Mouse (Mus musculus) c-Kit-negative CD71-positive TER-119-positive erythroid progenitor cells, embryonic 14.5 days (primary cell): ENCODE measurements around the gene Arhgef28.
"Not testable (repeated sequence)": the region's sequence is repeated elsewhere in the genome, so short reads cannot be mapped to it uniquely, and the experiment has no call there.

ENCODE experiments used
- DNase-seq: peaks from one replicate; pipeline ENCODE4 v3.0.0-alpha.2; 2013; ENCODE audit warnings: low read depth, low spot score

Arhgef28 gene

DNA sequence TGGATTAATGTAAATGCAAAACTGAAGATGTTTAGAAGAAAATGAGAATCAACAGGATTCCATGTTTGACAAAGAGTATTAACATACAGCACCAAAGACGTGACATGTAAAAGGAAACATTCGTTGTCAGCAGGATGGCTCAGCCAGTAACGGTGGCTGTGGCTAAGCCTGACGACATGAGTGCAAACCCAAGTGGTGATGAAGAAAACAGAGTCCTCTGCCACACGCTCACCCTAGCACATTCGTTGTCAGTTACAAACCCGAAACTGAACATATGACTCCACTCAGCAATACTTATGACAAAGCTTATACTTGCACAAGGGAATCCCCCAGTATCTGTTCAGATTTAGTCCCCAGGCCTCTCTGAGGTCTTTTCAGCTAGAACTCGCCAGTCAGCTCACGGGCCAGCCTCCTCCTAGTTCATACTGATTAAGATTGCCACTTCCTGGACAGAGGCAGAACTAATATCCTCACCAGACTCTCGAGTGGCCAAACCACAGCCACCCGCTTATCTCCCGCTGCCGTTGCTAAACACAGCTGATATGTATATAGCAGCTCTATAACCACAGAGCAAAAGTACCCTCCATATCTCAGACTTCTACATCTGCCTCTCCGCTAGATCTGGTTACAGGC lies 82.0 kb downstream of the Arhgef28 start:
- no peak for DNase-seq

DNA sequence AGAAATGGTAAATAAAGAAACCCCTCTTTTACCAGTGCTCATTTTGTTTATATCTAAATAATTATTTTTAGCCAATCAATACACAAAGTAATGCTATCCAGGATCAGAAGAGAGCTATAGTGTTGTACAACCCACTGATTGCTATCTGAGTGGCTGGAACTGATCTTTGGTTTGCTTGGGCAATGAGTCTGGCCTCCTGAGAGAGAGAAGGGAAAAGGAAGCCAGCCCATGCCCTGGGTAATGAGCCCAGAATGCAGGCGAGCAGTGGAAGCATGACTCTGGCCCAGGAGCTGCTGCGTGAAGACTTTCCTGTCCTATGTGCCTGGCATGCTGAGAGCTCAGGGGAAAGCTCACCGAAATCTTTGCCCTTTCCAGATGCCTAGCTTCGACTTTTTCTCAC lies 83.5 kb downstream of the Arhgef28 start:
- no peak for DNase-seq

DNA sequence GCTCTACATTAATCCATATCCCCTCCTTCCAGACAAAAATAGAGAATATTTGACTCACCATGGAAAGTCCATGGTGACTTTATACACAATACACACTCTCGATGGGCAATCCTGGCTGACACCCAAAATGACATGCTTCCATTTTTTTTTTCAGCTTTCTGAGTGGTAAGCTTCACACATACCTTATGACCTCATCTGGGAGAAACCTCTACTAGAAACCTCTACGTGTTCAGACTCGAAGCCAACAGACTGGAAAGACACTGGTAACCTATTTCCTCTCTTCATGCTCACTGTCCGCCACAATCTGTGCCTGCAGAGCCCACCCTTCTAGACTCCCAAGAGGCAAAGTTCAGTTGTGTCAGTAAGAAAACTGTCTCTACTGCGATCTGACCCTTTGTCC lies 84.2 kb downstream of the Arhgef28 start:
- DNase-seq: no peak

DNA sequence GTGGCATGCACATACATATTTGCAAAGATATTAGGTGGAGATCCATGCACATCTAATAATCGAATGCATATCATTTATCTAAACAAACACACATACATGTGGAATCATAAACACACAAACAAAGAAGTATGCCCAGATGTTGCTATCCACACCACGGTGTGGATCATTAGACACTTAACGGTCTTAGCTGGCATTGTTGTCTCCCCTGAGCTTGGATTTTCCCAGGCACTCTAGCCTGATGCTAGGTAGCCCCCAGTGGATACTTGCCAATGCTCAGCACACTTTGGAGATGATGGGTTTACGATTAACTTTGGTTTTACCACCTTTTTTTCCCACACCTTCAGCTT lies 85.1 kb downstream of the Arhgef28 start:
- DNase-seq: no peak

DNA sequence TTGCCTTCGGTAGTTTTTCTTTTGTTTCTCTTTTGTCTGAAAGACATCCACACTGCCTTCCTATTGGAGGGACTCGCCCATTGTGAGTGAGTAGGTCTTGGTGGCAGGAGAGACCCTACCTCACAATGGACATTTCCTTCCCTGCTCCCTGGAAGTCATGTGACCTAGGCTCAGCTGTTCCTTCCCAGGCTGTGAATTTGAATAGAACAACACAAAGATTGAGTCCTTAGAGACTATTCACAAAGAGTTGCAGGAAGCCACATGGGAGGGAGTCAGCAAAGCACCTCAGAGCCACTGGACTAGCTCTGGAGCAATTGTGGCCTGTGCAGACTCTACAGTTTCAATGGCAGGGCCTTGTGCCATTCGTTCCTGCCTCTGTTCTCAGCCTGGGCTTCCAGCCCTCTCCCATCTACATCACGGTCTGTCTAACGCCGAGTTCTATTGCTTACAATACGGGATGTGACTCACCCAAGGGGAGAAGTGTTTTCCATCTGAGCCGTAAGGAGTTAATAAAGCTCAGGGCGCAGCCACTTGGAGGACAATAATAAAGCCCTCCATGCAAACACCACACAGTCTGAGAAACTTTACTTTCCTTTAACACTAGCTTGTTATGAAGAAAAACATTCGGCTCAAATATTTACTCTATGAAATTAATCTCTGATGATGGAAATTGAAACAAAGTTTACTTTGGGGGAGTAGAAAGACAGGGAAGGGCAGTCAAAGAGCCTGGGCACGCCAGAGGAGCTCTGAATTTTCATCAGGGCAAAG lies 85.7 kb downstream of the Arhgef28 start:
- DNase-seq: no peak

DNA sequence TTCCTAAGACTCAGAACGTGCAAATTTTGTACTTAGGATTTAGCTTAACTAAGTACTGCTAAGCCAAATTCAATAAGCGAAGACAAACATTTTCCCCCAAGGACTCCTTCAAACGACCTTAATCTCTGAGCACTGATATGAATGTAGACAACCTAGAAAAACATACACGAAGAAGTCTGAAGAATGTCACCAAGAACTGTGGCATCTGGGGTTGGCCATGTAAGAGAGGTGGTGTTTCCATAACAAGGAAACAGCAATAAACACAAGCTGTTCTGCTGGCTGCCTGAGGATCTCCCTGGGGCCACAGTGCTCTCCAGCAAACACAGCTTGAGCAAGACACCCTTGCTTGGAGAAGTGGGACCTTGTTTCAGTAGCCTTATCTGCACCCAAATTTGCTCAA lies 87.9 kb downstream of the Arhgef28 start:
- no peak for DNase-seq

DNA sequence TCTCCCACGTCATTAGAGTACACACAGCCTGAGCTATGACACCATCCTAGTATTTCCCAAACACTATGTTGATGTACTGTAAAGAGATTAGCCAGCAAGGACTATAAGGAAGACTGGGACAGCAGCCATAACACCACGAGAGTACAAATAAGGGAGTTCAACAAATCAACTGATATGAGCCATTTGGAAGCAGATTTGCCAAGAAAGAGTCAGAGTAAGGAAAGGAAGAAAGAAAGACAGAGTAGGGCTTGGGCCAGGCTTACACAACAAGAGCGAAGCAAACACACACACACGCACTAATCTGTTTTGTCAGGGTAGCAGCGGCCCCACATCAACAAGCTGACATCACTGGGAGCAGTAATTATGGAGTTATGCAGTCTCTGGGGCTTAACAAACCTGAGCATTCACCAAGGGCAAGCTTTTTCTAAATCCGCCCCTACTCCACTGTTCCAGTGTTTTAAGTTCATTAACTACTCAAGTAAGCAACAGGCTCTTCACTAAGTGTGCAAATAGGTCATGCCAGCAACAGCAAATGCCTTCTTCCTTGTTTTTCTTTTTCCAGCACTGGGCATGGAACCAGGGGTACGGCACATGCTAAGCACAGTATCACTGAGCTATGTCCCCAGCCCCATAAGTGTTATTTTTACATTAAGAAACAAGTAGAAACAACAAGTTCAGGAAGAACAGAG lies 88.5 kb downstream of the Arhgef28 start:
- DNase-seq: no peak

DNA sequence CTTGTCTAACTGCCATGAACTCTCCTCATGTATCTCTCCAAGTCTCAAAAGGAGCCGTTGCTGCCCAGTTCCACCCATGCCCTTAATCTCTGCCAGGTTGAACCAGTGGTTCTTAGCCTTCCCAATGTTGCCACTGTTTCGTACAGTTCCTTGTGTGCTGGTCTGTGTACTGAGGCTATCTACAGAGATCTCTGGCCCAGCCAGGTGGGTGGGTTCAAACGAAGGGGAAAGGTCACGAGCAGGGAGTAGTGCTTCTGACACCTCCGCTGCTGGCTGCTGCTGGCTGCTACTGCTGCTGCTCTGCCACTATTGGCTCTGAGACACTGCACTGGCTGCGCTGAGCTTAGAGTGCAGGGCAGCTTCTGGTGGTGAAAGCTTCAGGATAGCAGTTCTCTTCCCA lies 90.6 kb downstream of the Arhgef28 start:
- DNase-seq: no peak

DNA sequence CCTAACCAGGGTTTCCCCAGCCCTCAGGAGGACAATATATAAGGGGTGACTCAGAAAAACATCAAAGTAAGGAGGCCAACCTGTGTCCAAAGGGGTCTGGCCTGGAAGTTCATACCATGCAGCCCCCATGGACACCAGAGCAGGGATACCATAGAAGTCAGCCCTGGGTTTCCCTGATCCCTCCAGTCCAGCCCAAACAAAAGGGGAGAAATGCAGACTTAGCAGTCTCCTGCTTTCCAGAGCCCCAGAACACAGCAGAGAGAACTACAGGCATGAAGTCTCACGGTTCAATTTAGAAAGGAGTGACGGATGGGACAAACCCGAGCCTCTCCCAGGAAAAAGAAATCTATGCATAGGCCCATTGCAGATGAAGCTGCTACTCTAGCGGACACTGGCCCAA lies 91.2 kb downstream of the Arhgef28 start:
- no peak for DNase-seq

DNA sequence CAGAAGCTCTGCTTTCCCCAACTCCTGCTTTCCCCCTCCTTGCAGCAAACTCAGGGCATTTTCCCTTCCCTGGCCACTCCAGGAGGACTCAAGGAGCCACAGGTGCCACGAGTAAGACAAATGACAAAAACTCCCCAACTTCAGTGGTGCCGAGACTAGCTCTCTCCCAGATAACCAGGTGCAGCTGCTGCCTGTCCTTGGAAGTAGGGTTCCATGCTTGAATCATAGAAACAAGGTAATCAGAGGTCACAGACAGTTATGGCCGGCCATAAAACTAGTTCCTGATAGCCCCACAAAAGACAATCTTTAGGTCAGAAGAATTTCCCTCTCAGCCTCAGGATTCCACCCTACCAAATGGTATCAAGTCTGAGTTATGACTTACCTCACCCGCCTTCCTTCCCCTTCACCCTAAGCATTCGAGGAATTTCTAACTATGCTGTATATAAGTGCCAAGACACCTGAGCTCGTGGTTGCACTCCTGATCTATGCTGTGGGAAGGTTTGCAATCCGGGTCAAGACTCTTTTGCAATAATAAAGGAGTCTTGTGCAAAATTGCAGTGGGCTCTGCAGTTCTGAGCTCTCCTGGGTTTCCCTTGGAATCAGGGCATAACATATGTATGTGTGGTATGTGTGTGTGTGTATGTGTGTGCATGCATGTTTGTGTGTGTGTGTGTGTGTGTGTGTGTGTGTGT lies 93.3 kb downstream of the Arhgef28 start:
- no peak for DNase-seq

DNA sequence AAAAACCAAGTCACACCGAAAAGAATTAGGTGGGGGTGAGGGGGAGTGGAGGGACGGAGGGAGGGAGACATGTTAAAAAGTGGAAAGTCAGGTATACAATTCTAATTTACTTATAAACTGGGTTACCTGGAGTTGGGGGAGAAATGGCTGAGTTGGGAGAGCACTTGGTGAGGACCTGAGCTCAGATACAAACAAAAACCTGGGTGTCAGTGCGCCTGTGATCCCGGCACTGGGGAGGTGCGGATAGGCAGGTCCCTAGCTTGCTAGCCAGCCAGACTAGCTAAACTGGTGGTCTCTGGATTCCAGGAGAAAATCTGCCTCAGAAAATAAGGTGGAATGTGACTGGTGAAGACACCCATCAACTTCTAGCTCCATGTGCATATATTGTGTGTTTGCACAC lies 94.7 kb downstream of the Arhgef28 start:
- no peak for DNase-seq

DNA sequence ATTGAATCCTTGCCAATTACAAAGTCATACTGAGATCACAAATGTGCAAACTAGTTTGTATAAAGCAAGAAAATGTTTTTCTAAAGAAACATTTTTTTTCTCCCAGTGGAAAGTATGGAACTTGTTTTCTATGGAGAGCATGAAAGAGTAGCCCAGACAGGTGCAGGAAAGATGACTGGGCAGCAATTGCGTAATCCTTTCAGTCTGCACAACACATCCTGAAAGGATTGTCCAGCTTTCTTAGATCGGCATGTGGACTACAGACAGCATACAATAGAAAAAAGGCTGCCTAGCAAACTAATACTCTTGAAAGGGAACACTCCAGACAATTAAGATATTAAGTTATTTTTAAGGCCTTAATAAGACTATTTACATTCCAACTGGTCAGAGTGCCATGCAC lies 95.2 kb downstream of the Arhgef28 start:
- no peak for DNase-seq

DNA sequence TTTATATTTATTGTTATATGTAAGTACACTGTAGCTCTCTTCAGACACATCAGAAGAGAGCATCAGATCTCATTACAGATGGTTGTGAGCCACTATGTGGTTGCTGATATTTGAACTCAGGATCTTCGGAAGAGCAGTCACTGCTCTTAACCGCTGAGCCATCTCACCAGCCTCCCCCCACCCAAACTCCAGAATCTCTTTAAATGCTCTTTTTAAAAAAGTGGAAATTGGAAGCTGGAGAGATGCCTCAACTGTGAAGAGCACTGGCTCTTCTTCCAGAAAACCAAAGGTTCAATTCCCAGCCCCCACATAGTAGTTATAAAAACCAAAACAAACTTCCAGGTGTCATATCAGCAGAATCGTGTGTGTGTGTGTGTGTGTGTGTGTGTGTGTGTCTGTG lies 97.8 kb downstream of the Arhgef28 start:
- not testable (repeated sequence) for DNase-seq

DNA sequence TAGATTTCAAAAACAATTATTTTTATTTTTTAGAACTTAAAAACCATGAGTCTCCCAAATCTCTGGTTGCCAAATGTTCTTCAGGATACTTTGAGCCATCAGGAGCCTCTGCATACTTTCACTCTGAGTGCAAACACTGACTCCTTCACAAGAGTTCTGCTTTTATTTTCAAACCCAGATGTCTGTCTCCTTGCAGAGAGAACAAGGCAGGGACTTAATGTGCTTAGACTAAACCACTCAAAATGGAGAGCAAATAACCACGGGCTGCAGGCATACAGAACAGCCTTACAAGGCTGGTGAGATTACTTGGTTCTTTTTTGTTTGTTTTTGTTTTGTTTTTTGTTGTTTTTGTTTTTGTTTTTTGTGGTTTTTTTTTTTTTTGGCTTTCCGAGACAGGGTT lies 98.6 kb downstream of the Arhgef28 start:
- DNase-seq: no peak

DNA sequence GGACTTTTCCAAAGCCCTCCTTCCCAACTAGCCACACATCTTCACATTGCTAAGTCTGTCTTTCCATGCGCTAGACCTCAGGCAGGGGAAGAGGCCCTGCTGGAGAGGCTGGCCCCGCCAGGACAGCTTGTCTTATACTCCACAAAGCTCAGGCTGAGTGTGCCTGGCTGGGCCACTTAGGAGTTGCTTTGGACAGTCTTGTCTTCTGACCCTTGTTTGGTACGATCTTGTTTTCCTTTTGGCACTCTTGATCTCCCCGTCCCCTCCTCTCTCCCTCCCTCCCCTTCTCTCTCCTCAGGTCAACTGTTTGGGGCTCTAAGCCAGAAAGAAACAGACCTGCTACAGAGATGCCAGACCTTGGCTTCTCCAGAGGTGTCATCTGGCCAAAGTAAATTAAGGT lies 110.3 kb downstream of the Arhgef28 start:
- no peak for DNase-seq

DNA sequence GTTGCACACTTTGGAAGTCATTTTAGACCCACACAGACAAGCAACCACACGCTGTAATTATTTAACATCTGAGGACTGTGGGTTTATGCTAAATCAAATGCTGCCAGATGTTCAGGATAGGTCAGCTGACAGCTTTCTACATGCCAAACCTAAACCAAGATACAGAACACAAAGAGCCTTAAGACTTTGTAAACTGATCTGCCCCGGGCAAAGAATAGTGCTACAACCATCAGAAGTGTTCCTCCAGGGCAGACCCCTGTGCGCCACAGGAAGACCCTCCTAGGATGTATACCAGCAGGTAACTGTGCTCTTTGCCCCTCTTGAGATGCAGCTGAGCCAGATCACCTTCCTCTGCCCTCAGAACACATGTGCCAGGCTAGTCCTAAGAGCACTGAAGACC lies 111.9 kb downstream of the Arhgef28 start:
- DNase-seq: no peak

DNA sequence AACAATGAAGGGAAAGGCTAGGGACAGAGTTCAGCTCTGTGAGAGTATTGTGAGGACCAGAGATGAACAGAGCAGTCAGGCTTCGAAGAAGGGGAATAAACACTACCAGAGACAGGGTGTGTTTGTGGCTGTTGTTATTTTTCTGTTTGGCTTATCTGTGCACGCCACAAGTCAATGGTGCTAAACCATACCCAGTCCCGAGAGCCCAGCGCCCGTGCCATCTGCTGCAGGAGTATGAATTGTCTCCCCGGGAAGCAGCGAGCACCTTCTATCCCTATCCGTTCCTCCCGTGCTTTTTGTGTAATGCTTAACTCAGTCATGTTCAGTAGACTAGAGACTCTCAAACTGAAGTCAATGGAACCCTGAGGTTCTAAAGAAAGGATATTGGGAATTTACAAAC lies 112.8 kb downstream of the Arhgef28 start:
- no peak for DNase-seq

DNA sequence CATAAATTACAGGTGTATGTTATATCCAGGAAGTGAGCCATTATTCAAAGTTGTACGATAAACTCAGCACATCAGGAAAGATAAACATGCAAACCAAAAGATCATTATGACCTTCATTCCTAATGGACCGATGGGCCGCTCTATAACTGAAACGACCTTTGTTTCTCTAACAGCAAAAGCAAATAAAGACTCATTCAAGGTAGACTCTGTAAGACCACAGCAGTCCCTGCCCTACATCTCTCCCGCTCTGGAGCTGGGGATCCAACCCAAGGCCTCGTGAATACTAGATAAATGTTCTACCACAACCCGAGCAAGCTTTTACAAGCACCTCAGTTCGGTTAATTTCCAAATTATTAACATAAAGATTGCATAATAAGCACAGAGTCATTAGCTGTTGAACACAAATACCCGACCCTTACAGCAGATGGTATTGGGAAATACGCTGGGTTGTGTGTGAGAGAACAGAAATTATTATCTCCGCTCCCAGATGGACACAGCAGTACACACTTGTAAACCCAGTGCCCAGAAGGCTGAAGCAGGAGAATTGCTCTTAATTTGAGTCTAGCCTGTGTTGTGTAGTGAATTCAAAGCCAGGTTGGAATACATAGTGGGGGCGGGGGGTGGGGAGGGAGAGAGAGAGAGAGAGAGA lies 113.8 kb downstream of the Arhgef28 start:
- no peak for DNase-seq

DNA sequence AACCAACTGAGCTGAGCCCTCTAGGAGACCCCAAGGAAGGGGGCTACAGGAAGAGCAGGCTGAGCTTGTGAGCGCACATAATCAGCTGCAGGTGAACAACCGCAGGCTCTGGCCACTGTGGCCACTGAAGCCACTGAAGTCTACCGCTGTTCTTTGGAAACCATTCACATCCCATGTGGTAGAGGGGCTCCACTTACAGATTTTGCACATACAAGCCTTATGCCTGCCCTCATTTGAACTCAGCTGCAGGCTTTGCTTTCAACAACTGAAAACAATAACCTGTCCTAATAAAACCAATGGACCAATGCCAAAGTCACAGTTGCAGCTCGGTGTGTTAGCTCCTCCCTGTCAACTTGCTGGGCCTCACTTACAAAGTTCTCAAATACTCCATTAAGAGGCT lies 126.6 kb downstream of the Arhgef28 start:
- DNase-seq: no peak

DNA sequence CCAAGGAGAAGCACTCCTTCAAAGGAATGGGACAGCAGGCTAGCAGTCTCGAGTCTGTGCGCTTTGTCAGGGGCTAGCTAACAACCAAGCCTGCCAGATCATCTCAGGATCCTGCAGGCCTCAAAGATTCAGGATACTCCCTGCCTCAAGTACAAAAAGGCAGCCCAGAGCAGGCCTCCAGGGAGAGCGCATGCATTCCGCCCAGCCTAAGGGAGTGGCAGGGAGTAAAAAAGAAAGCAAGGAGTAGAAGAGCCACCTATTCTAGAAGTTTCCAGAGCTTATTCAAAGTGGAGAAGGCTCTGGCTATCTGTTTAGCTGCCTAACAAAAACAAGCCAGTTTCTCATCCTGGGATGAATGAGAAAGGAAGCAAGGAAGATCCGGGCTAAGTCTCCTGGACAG lies 128.0 kb downstream of the Arhgef28 start:
- DNase-seq: no peak

DNA sequence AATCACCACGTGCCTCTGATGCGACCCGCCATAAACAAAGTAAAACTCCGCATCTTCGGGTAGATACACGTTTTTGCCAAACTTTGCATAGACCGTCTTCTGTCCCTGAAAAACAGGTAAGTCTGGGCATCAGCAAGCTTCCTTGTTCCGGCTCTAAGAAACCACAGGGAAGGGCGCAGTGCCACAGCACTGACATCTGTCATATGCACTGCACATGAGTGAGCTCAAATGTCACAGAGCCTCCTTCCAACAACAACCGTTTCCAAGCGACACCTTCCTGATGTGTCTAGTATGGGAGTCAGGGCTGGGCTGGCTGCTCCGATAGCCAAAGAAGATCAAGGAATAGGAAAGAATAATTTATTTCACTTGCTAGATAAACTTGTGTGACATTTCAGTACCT lies 129.0 kb downstream of the Arhgef28 start:
- no peak for DNase-seq

DNA sequence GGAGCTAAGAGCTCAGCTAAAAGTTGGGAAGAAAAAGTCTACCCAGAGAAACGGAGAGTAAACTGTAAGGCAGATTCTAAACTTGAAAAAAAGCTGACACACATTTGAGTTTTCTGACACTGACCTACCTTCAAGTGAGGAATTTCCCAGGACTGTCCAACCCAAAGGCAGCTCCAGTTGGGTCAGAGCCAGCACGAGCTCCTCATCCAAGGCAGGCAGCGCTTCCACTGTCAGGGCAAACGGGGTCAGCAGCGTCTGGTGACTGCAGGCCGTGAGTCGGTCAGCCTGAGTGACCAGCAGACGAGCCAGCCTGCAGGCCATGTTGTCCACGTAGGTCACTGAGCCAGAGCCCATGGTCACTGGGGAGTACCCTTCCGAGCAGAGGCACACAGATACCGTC lies 131.4 kb downstream of the Arhgef28 start:
- no peak for DNase-seq
